Mouse (Mus musculus) forelimb bud, embryonic 11.5 days (tissue): ENCODE data around the gene Gm28048.

Source experiments
- DNase-seq: peaks from one replicate; pipeline ENCODE4 v3.0.0-alpha.2; 2012; ENCODE audit warnings: low read depth, low spot score

The Gm28048 gene

GRCm38 (mm10) chr11:22981984-22982757 lies at the start of gene Gm28048, which contains the start of gene Commd1:
Gene Gm28048, minus strand, starts transcription at chr11:22982090.
Gene Commd1, minus strand, starts transcription at chr11:22982382.
- DNase-seq = peak; percentile 95

DNA sequence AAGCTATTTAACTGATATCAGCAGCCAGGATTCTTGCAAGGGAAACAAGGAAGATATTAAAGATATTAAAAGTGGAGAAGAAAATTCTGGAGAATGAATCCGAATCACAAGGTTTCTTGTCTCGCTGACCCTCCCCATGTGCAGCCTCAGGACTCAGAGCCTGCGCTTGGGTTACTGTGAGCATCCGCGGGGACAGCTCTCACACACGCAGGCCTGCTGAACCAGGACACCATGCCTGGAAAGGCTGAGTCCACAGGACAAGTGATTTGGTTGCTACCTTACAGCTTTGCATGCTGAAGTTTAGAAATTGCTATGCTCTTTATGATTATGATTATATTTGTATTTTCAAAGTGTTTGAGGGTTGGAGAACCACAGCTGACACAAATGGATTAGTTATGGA lies 47.5 kb upstream of the Gm28048 start:
- DNase-seq = no peak

DNA sequence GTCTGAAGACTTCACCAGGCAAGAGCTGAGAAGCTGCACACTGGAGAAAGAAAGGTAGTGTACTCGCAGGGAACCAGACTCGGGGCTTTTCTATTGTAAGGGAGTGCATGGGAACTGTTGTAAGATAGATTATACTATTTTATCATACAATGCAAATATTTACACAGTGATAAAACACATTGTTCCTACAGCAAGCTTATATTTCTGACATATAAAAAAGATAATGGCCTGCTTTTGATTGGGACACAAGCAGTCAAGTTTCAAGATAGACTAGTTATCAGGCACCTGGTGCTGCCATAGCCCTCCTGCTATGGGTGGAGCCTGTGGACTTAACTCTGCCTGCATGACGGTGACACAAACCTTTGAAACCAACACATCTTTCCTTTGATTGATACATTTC lies 47.1 kb upstream of the Gm28048 start:
- no peak for DNase-seq

- no peak for DNase-seq
Measured at GRCm38 (mm10) chr11:23024169-23024568, 42.3 kb upstream of the Gm28048 start.

- DNase-seq = no peak
Measured at GRCm38 (mm10) chr11:23023155-23023554, 41.3 kb upstream of the Gm28048 start.

- no peak for DNase-seq
Measured at GRCm38 (mm10) chr11:23020841-23021240, 39.0 kb upstream of the Gm28048 start.

DNA sequence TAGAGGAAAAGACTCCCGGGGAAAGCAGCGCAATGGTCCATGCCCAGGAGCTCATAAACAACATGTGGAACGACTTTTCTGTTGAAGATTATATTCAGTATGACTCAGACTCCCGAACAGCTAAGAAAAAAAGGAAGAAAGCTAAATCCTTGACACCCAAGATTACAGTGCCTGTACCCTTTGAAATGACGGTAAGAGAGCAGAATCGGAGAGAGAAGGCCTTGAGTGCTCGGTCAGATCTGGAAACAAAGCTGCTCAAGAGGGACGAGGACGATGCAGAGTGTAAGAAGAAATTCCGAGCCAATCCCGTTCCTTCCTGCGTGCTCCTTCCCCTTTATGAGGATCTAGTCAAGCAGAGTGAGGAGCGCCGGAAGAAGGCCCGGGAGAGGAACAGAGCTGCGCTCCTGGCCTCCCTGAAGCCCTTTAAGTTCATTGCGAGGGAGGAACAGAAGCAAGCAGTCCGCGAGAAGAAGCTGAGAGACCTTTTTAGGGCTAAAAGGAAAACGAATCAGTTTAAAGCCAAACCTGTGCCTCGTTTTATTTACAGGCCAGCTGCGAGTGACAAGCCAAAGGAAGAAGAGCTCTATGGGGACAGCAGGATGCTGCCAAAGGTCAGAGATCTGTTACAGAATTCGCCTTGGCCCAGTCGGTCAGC lies 38.4 kb upstream of the Gm28048 start:
- DNase-seq = no peak

GRCm38 (mm10) chr11:23017943-23018342 lies 36.1 kb upstream of the Gm28048 start:
- DNase-seq = no peak

GRCm38 (mm10) chr11:23014996-23015395 lies 33.1 kb upstream of the Gm28048 start:
- no peak for DNase-seq

GRCm38 (mm10) chr11:23013580-23014294 lies 31.8 kb upstream of the Gm28048 start:
- no peak for DNase-seq

- DNase-seq = no peak
Measured at GRCm38 (mm10) chr11:23013096-23013495, 31.2 kb upstream of the Gm28048 start.

DNA sequence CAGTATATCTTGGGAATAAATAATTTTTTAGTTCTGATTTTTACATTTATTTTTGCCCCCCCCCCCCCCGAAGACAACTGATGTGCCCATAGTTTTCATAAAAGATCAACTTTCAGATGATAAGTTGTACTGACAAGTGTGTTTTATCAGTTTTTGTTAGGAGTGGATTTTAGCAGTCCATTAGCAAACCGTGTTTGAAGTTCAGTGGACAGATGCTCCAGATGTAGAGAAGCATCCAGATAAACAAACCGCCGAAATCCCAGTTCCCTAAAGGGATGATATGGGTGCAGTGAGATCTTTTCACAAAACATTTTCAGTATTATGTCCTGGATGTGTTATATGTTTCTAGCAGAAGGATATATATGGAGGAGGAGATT lies 26.9 kb upstream of the Gm28048 start:
- DNase-seq = no peak

DNA sequence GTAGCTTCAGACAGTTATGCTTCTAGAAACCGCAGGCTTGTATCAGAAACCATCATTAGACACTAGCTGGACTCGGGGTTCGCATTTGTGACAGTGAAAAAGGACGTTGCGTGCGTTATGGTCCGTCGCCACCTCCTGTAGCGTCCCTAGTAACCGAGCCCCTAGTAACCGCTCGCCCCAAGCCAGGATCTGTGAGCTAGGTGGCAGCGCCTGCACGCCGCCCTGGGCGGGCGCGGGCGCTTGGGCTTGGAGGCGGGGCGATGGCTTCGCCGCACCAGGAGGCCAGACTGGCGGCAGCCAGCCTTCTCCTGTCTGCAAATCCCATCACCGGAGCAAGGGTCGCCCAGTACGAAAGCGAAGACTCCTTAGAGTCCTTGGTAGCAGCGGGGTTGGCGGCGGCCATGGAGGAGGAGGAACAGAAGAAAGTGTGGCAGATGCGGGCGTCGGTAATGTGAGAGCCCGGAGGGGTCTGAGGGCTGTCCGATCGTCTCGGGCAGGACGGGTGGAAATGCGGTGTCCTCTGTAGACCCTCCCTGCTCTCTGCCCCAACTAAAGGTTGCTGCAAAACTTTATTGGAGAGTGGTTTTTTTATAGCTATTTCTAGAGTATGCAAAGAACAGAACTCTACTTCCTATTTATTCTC lies 26.4 kb upstream of the Gm28048 start:
- peak; percentile 79 for DNase-seq

- DNase-seq = peak; percentile 87
Measured at GRCm38 (mm10) chr11:23007481-23008180, 25.7 kb upstream of the Gm28048 start, which contains the start of gene Fam161a. Gene Fam161a, plus strand, starts transcription at chr11:23007531.

DNA sequence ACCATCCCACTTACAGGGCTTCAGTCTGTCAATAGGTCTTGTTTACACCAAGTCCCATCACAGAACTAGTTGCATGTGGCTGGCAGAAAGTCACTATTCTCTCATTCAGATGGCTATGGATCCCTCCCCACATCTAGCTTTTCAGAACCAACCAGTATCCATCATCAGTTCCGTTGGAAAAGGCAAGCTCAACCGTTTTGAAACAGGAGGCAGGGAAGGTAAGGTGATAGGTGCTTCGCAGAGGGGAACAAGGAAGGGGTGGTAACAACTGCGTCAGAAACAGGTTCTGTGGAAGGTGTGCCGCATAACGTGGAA lies 25.2 kb upstream of the Gm28048 start:
- DNase-seq = no peak

DNA sequence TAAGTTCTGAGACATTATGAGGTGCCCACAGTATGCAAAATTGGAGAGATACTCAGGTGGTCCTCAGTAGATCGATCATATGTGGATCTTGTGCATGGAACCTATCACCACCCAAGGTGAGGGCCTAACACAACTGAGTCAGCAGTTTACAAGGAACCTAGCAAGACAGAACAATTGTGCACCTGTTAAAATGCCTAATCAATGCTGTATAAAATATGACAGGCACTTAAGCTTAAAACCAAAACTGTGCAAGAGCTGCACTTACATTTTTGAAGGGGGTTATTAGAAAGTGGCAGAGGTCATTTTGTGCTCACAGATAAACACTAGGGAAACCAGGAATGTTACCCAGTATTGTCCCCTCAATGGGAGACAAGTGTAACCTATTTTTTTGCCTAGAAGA lies 23.4 kb upstream of the Gm28048 start:
- DNase-seq = no peak

DNA sequence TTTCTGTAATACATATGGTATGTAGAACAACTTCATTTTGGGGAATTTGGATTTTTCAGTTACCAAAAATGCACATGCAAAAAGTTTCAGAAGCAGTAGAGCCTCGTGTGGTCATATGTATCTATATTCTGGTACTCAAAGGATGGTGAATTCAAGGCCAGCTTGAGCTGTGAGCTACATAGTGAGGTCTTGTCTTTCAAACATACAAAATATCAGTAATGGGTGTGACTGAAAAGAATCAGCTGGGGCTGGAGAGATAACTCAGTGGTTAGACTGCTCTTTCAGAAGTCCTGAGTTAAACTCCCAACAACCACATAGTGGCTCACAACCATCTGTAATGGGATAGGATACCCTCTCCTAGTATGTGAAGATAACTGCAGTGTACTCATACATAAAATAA lies 16.4 kb upstream of the Gm28048 start:
- no peak for DNase-seq

DNA sequence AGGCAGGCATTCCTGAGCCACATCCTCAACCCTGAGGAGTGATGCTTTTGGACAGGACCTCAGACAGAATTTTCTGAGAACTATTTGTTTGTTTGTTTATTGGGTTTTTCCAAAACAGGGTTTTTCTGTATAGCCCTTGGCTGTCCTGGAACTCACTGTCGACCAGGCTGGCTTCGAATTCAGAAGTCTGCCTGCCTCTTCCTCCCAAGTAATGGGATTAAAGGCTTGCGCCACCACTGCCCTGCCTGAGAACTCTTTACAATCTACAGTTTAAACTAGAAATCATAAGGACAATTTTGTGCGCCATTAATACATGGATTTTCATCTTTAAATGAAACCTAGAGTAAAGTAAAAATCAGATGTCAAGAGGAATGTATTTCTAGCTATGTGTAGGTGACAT lies 13.6 kb upstream of the Gm28048 start:
- DNase-seq = no peak

DNA sequence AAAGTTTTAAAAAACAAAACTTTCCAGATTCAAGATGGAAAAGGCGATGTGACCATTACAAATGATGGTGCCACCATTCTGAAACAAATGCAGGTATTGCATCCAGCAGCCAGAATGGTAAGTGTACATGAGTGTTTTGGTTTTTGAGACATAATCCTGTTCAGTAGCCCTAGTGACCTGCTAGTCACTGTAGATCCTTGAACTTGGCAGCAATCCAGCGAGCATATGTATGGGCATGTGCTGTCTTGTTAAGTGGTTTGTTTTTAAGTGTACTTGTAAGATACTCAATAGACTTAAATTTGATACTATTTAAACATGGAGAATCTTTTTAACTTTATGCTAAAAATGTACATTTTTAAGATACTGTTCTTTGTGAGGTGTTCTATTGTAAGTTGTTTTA lies 12.4 kb upstream of the Gm28048 start:
- DNase-seq = no peak

DNA sequence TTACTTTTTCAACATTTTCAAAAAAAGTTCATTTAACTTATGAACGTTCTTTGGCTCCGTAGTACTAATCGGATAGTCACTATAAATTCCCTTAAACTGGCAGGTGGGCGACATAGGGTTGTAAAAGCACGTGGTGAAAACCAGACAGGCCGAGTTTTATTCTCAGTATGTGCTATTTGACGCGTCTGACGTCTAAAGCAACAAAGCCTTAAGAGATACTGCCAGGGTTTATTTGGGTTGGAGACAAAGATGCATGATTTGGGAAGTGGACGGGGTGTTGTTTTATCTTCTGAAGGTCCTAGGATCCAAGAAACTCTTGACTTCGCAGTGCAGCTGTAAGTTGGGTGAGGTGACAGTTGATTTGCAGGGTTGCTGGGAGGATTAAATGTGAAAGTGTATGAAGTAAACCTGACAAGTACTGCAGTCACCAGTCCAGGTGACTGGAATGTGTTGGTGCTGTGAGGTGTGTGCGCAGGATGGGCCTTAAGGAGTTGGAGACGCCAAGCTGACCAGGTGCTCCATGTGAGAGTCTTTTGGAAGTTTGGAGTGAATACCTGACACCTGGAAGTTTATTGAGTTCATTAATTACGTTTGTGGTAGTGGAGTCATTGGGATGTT lies 9.4 kb upstream of the Gm28048 start:
- DNase-seq = no peak
